Mouse (Mus musculus) ES-Bruce4 (cell line): Measurements from ENCODE around the gene Gja4.

ENCODE experiments used
- CTCF ChIP-seq: IDR thresholded peaks from one replicate; pipeline ENCODE4 v1.8.1; 2011; ENCODE audit warnings: low read depth, low read length
- POLR2A ChIP-seq: IDR thresholded peaks from one replicate; pipeline ENCODE4 v1.8.1; 2011; ENCODE audit warnings: low read length; ENCODE audit not compliant: insufficient read depth

DNA sequence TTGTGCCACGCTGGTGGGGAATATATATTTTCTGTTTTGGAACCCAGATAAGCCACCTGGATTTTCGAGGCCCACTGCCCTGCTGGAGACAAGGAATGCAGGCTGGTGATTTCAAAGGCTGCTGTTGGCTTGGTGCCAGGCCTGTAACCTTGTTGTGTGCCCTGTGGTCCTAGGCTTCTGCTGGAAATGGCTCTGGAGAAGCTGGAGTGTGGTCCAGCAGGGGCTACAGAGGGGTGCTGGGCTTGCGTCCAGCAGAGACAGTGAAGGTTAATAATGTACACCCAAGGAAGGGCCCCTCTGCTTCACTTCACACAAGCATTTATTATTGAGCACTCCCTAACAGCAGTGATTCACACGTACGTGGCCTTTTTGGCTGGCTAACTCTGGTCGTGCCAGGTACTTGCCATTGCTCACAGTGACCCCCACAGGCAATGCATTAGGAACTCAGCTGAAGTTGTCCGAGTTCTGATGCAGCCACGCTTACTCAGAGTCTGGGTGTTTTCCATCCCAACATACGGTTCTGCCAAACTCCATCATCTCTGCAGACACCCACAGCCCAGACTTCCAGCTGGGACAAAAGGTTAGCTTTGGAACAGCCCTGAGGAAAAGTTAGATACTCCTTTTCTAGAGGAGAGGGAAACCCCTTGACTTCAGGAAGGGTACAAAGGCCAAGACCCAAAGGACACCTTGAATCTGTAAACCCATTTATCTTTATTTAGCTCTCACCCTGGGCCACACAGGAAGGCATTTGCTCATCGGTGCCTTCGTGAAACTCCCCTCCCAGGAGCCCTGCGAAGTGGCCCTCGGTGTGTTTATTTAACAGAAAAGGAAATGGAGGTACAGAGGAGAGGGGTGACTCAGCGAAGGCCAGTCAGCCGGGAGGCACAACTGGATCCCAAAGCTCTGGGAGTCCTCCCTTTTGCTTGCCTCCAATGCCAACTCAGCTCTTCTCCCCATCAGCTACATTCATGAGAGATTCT lies 41.0 kb upstream of the Gja4 start:
- TF ChIP-seq CTCF (no peak), POLR2A (no peak)
